Mouse (Mus musculus) C2C12 (cell line): ENCODE results near the gene Arid3b.

Source experiments
- CEBPB ChIP-seq: IDR thresholded peaks from one replicate; pipeline ENCODE4 v1.6.1; 2011; ENCODE audit warnings: low read depth, mild to moderate bottlenecking, control low read depth, moderate library complexity
- CTCF ChIP-seq: IDR thresholded peaks from one replicate; pipeline ENCODE4 v1.5.1; 2011; ENCODE audit not compliant: control insufficient read depth, insufficient read depth, insufficient read length
- FOSL1 ChIP-seq: IDR thresholded peaks from one replicate; pipeline ENCODE4 v1.8.0; 2011; ENCODE audit warnings: mild to moderate bottlenecking, low read length; ENCODE audit not compliant: poor library complexity, insufficient read depth, severe bottlenecking
- MAX ChIP-seq: IDR thresholded peaks from one replicate; pipeline ENCODE4 v1.6.1; 2011; ENCODE audit warnings: mild to moderate bottlenecking, control low read depth
- MYOD1 ChIP-seq: IDR thresholded peaks from one replicate; pipeline ENCODE4 v1.6.1; 2011; ENCODE audit warnings: low read depth; ENCODE audit not compliant: control insufficient read depth, insufficient read length

GRCm38 (mm10) chr9:57762563-57762991 is 74.0 kb downstream of the Arid3b start:
- peak; percentile 8 for TF ChIP-seq CTCF
- TF ChIP-seq CEBPB = no peak
- no peak for TF ChIP-seq MYOD1
- no peak for TF ChIP-seq MAX
- TF ChIP-seq FOSL1 = no peak
